Mouse (Mus musculus) megakaryocyte, embryonic 14.5 days (primary cell): ENCODE measurements around the gene Hoxc5. TPM values are rescaled to one million over a fixed set of nuclear protein-coding genes. Genes with fewer than 3 reads are reported as not detected.

Experiments used
- H3K27me3 ChIP-seq: replicated peaks from 2 replicates; pipeline ENCODE3; 2012; ENCODE audit warnings: inconsistent platforms
- H3K36me3 ChIP-seq: replicated peaks from 2 replicates; pipeline ENCODE3; 2012; ENCODE audit warnings: low read length, inconsistent platforms, mixed read lengths
- H3K4me1 ChIP-seq: 2 replicates; pipeline ENCODE4 v1.6.1; 2012; ENCODE audit warnings: inconsistent platforms
- H3K4me3 ChIP-seq: replicated peaks from 2 replicates; pipeline ENCODE3; 2012; ENCODE audit warnings: moderate library complexity, mild to moderate bottlenecking, inconsistent platforms
- H3K9me3 ChIP-seq: 2 replicates; pipeline ENCODE4 v1.6.1; 2012; ENCODE audit warnings: inconsistent platforms
- FLI1 ChIP-seq: IDR thresholded peaks from 2 replicates; pipeline ENCODE4 v1.6.1; 2012; ENCODE audit warnings: low read length, inconsistent platforms, mixed read lengths
- GATA1 ChIP-seq: IDR thresholded peaks from 3 replicates; pipeline ENCODE4 v1.6.1; 2012; ENCODE audit warnings: mixed read lengths, low read length, inconsistent platforms, borderline replicate concordance
- polyA plus RNA-seq: library from polyadenylated mRNA; stranded (reverse); fragments of >175 nt; gene quantifications from 2 replicates; pipeline ENCODE4 v1.2.3, GENCODE M21; 2012; ENCODE audit warnings: low replicate concordance; ENCODE audit not compliant: insufficient read depth

Gene Hoxc5
- polyA plus RNA-seq, 1 experiment, result not detected

GRCm38 (mm10) chr15:102976631-102977422, 9.6 kb downstream of the Hoxc5 start:
- Histone ChIP-seq H3K4me1 (peaks cover 43% of the 10 kb centered on the region), H3K9me3 (no peaks in the 10 kb centered on the region), H3K4me3 (peak overlapping the region; percentile 86), H3K36me3 (no peaks in the 10 kb centered on the region), H3K27me3 (peaks cover 97% of the 10 kb centered on the region)
- TF ChIP-seq GATA1 (no peak), FLI1 (no peak)

DNA sequence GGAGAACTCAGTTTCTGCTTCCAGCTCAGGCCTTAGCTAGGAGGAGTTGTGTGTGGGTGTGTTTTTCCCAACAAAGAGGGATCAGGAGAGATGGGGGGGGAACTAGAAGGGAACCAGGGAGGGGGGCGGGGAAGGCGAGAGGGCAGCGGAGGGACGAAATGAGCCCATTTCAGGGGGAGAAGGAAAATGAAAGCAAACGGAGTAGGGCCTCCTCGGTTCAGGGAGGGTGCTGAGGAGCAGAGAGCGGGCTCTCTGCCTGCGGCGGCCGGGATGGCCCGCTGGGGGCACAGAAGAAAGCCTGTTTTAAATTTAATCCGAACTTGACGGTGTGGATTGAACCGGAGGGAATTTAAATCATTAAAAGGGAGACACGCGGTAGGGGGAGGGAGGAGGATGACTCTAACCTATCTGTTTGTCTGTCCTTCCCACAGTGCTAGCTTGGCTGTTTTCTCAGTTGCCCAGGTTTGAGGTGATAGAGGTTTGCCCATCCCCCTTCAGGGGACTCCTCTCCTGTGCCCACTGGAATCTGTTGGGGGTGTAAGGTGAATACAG, 10.3 kb downstream of the Hoxc5 start:
- Histone ChIP-seq H3K36me3 (no peaks in the 10 kb centered on the region), H3K27me3 (peaks cover 97% of the 10 kb centered on the region), H3K9me3 (no peaks in the 10 kb centered on the region), H3K4me1 (peaks cover 41% of the 10 kb centered on the region), H3K4me3 (peak overlapping the region; percentile 86)
- TF ChIP-seq FLI1, result no peak
- no peak for TF ChIP-seq GATA1

- TF ChIP-seq GATA1 (no peak), FLI1 (no peak)
- Histone ChIP-seq H3K4me3 (no peak overlapping the region), H3K27me3 (peaks cover 96% of the 10 kb centered on the region), H3K36me3 (no peaks in the 10 kb centered on the region), H3K9me3 (no peaks in the 10 kb centered on the region), H3K4me1 (peaks cover 40% of the 10 kb centered on the region)
These were observed 11.6 kb downstream of the Hoxc5 start for GRCm38 (mm10) chr15:102978615-102979515.

- Histone ChIP-seq H3K4me3 (no peak overlapping the region), H3K9me3 (no peaks in the 10 kb centered on the region), H3K36me3 (no peaks in the 10 kb centered on the region), H3K4me1 (peaks cover 40% of the 10 kb centered on the region), H3K27me3 (peaks cover 98% of the 10 kb centered on the region)
- TF ChIP-seq FLI1, result no peak
- TF ChIP-seq GATA1, result no peak
These were observed 12.7 kb downstream of the Hoxc5 start for GRCm38 (mm10) chr15:102979936-102980335.

GRCm38 (mm10) chr15:102980352-102980751, 13.1 kb downstream of the Hoxc5 start:
- Histone ChIP-seq H3K27me3 (peaks cover 98% of the 10 kb centered on the region), H3K4me1 (peaks cover 40% of the 10 kb centered on the region), H3K4me3 (no peak overlapping the region), H3K9me3 (no peaks in the 10 kb centered on the region), H3K36me3 (no peaks in the 10 kb centered on the region)
- TF ChIP-seq FLI1, result no peak
- no peak for TF ChIP-seq GATA1

DNA sequence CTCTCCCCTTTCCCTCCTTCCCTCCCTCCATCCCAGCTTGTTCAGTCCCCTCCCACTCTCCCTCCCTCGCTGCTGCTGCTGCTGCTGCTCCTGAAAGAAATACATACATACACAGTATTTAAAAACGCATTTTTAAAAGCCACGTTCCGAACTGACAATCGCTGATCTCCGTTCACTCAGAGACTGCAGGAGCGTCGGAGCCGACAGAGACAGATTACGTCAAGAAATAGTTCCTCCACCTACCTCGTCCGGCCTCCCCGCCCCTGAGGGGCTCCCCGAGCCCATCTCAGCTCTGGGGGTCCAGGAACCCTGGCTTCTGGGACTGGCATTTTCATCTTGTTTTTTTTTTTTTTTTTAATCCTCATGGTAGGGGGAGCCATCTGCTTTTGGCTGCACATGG, 13.7 kb downstream of the Hoxc5 start:
- Histone ChIP-seq H3K27me3 (peaks cover 98% of the 10 kb centered on the region), H3K4me3 (no peak overlapping the region), H3K4me1 (peaks cover 35% of the 10 kb centered on the region), H3K9me3 (no peaks in the 10 kb centered on the region), H3K36me3 (no peaks in the 10 kb centered on the region)
- no peak for TF ChIP-seq FLI1
- no peak for TF ChIP-seq GATA1

GRCm38 (mm10) chr15:102981379-102982288, 14.4 kb downstream of the Hoxc5 start:
- Histone ChIP-seq H3K4me3 (peak overlapping the region; percentile 74), H3K36me3 (no peaks in the 10 kb centered on the region), H3K27me3 (peaks cover 98% of the 10 kb centered on the region), H3K9me3 (no peaks in the 10 kb centered on the region), H3K4me1 (peaks cover 27% of the 10 kb centered on the region)
- TF ChIP-seq GATA1 (no peak), FLI1 (no peak)

DNA sequence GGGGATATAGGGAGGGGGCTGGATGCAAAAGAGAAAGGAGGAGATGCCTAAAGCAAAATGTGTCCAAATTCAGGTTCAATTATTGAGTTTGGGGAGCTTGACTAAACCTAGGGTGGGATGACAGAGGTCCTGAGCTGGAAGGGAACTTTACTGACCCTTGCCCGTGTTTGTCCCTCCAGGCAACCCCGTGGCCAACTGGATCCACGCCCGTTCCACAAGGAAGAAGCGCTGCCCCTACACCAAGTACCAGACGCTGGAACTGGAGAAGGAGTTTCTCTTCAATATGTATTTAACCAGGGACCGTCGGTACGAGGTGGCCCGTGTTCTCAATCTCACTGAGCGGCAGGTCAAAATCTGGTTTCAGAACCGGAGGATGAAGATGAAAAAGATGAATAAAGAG, 16.5 kb downstream of the Hoxc5 start:
- peaks cover 19% of the 10 kb centered on the region for H3K4me1 ChIP-seq
- H3K4me3 ChIP-seq, result no peak overlapping the region
- H3K9me3 ChIP-seq, result no peaks in the 10 kb centered on the region
- TF ChIP-seq GATA1, result no peak
- no peak for TF ChIP-seq FLI1
- H3K36me3 ChIP-seq, result no peaks in the 10 kb centered on the region
- peaks cover 97% of the 10 kb centered on the region for H3K27me3 ChIP-seq

DNA sequence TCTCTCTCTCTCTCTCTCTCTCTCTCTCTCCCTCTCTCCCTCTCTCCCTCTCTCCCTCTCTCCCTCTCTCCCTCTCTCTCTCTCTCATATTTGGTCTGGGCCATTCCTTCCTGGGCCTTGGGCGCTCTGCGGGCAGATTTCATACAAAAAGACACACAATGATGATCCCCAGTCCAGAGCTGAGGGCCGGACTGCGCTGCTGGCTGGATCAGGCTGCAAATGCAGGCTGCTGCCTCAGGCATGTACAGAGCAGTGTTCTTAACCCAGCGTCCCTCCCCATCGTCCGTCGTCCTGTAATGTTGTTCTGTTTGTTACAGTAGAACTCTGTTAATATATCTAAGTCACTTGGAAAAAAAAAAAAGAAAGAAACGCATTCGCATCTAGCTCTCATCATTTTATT, 17.3 kb downstream of the Hoxc5 start:
- TF ChIP-seq FLI1, result no peak
- no peak for TF ChIP-seq GATA1
- Histone ChIP-seq H3K4me3 (no peak overlapping the region), H3K27me3 (peaks cover 97% of the 10 kb centered on the region), H3K36me3 (no peaks in the 10 kb centered on the region), H3K4me1 (peaks cover 16% of the 10 kb centered on the region), H3K9me3 (no peaks in the 10 kb centered on the region)
